Mouse (Mus musculus) limb, embryonic 12.5 days (tissue): ENCODE results near the gene Scn3a. TPM values are rescaled to one million over a fixed set of nuclear protein-coding genes. Genes with fewer than 3 reads are reported as not detected.

Source experiments
- ATAC-seq: fragments of 200-750 bp; cut with Nextera tagmentation; 2 replicates; pipeline ENCODE4 v1.8.0; 2017; ENCODE audit warnings: low read depth, moderate TSS enrichment; ENCODE audit not compliant: insufficient number of reproducible peaks, insufficient read depth, low FRiP score, low TSS enrichment
- H3K27ac ChIP-seq: fragments of 300-500 bp; sonication (generic); 2 replicates; pipeline ENCODE4 v1.5.1; 2016; ENCODE audit warnings: mild to moderate bottlenecking, moderate library complexity
- H3K27me3 ChIP-seq: fragments of 300-500 bp; sonication (generic); 2 replicates; pipeline ENCODE4 v1.6.1; 2016; ENCODE audit warnings: mild to moderate bottlenecking, moderate library complexity
- H3K36me3 ChIP-seq: fragments of 300-500 bp; sonication (generic); 2 replicates; pipeline ENCODE4 v1.6.1; 2016; ENCODE audit warnings: mild to moderate bottlenecking, moderate library complexity
- H3K4me1 ChIP-seq: fragments of 300-500 bp; sonication (generic); replicated peaks from 2 replicates; pipeline ENCODE4 v1.6.1; 2016
- H3K4me2 ChIP-seq: fragments of 300-500 bp; sonication (generic); 2 replicates; pipeline ENCODE4 v1.6.1; 2016; ENCODE audit warnings: mild to moderate bottlenecking, moderate library complexity
- H3K4me3 ChIP-seq: fragments of 300-500 bp; sonication (generic); replicated peaks from 2 replicates; pipeline ENCODE4 v1.5.1; 2016; ENCODE audit warnings: mild to moderate bottlenecking
- H3K9ac ChIP-seq: fragments of 300-500 bp; sonication (generic); replicated peaks from 2 replicates; pipeline ENCODE4 v1.6.1; 2016; ENCODE audit warnings: mild to moderate bottlenecking, moderate library complexity
- H3K9me3 ChIP-seq: fragments of 300-500 bp; sonication (generic); 2 replicates; pipeline ENCODE4 v1.6.1; 2016; ENCODE audit warnings: mild to moderate bottlenecking, moderate library complexity
- WGBS: fragments of 180-500 bp; shearing (Covaris S2); methylation state at CpG from one replicate; pipeline ENCODE4 v1.1.7; 2016; 5-methylcytosine and 5-hydroxymethylcytosine counted together
- polyA plus RNA-seq: library from polyadenylated mRNA; unstranded; fragments of >200 nt; fragmentation: Nextera tagmentation; extraction: Ambion mirVana; gene quantifications from 2 replicates; pipeline ENCODE4 v1.2.1, GENCODE M21; 2016

Scn3a gene
- polyA plus RNA-seq, 1 experiment from 2014 or later, result 2.5 TPM

DNA sequence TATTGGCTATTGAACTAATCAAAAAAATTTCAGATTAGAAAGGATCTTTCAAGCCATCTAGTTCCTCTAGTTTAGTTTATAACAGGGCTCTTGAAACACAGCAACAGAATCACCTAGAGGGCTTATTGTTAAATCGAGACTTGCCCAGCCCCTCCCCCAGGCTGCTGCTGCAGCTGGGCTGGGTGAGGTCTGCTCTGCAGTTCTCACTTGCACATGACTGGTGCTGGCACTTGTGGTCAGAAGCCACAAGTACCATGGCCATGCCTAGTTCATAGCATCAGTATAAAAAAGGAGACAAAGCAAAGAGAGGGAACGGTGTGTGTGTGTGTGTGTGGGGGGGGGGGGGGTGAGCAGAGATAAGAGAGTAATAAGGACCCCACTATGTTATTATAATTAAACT is 15.7 kb downstream of the Scn3a start:
- 0 out of 2 replicates have a peak, but pooled peaks have one; percentile 59 for ATAC-seq
- Histone ChIP-seq H3K27me3 (no peaks in the 10 kb centered on the region), H3K4me1 (0 out of 2 replicates have a peak, but pooled peaks cover 4% of the 10 kb centered on the region), H3K9ac (no peak overlapping the region), H3K4me2 (no peak overlapping the region), H3K27ac (no peak overlapping the region), H3K9me3 (no peaks in the 10 kb centered on the region), H3K36me3 (no peaks in the 10 kb centered on the region), H3K4me3 (no peak overlapping the region)
- WGBS, result 36% methylated on average over 2 of the region's 2 CpGs

DNA sequence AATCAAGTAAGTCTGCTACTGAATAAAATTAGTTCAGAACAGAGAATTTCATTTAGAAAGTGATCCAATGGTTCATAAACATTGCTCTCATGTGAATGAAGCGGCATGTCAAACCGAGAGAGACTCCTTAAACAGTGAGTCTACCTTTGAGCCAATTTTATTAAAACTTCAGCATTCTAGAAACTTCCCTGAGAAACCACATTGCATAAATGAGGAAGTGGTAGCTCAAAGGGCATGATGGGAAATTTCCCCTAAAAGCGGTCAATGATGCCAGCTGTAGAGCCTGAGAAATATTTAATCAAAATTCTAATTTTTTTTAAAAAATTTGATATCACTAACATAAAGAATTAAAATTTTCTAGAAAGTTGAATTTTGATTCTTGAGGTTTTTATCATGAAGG is 16.9 kb downstream of the Scn3a start:
- ATAC-seq, result no peak
- no peak overlapping the region for H3K9ac ChIP-seq
- no peak overlapping the region for H3K27ac ChIP-seq
- H3K36me3 ChIP-seq, result no peaks in the 10 kb centered on the region
- H3K4me1 ChIP-seq, result 0 out of 2 replicates have a peak, but pooled peaks cover 4% of the 10 kb centered on the region
- no peaks in the 10 kb centered on the region for H3K9me3 ChIP-seq
- 91% methylated on average over 3 of the region's 3 CpGs for WGBS
- H3K4me2 ChIP-seq, result no peak overlapping the region
- H3K27me3 ChIP-seq, result no peaks in the 10 kb centered on the region
- H3K4me3 ChIP-seq, result no peak overlapping the region

DNA sequence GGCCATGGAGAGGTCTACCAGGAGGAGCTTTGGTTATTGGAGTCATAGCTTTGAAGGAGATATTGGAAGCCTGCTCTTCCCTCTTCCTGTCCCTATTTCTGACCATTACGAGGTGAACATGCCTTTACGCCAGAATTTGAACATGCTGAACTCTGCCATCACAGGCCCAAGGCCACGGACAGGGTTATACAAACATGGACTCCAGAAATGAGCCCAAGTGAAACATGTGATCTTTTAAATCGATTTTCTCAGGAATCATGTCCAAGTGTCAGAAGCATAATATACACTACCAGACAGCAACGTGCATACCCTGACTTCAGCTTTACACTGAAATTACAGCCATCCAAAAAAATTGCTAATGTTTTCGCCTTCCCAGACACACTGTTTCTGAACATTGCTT is 18.8 kb downstream of the Scn3a start:
- H3K27ac ChIP-seq, result no peak overlapping the region
- 93% methylated on average over 6 of the region's 6 CpGs for WGBS
- no peaks in the 10 kb centered on the region for H3K27me3 ChIP-seq
- H3K9me3 ChIP-seq, result no peaks in the 10 kb centered on the region
- 0 out of 2 replicates have a peak, but pooled peaks cover 4% of the 10 kb centered on the region for H3K4me1 ChIP-seq
- no peaks in the 10 kb centered on the region for H3K36me3 ChIP-seq
- H3K4me3 ChIP-seq, result no peak overlapping the region
- H3K4me2 ChIP-seq, result no peak overlapping the region
- no peak for ATAC-seq
- no peak overlapping the region for H3K9ac ChIP-seq

DNA sequence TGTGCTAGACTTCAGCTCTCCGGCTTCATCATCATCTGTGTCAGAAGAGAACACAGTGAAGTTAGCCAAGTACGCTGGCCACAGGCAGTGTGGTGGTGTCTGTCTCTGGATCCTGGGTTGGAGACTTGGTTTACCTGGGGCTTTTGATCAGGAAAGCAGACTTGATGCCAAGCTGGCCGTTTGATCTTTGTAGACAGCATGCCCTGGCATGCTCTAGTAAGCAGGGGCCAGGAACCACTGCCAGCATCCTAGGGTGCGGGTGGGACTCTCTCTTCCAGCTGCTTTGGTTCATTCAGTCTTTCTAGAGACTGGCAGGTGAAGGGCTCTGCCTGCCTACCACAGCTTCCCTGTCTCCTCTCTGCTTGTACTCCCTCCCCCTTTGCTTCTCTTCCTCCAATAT is 20.1 kb downstream of the Scn3a start:
- 72% methylated on average over 4 of the region's 4 CpGs for WGBS
- Histone ChIP-seq H3K9ac (no peak overlapping the region), H3K27me3 (no peaks in the 10 kb centered on the region), H3K36me3 (no peaks in the 10 kb centered on the region), H3K9me3 (no peaks in the 10 kb centered on the region), H3K4me2 (no peak overlapping the region), H3K4me1 (0 out of 2 replicates have a peak, but pooled peaks cover 4% of the 10 kb centered on the region), H3K27ac (no peak overlapping the region), H3K4me3 (no peak overlapping the region)
- ATAC-seq, result no peak

DNA sequence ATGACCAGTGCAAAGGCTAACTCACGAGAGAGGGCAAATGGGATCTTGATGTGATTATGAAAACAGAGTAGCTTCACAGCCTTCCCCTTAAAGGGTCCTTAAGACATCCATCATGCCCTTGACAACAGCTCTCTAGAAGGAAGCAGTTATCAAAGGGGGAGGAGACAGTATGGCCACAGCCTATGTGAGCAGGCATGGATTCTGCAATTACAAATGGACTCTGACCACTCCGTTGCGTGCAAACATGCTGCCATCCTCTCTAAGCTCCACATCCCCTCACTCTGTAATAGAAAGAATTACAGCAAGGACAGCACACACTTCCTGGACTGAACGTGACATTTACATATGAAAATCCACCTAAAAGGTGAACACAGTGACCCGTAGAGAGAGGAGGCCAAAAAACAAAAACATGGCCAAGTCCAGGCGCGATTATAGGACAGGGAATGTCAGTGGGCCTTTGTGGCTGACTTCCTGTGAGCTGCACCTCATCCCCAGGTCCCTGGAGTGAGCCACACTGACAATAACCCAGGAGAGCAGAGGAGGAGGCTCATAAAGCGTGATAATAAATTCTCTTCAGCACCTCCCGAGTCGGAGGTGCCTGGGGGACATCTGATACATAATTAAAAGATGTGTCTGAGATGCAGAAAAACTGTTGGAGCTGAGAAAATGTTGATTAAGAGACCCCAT is 24.4 kb downstream of the Scn3a start:
- WGBS, result 63% methylated on average over 10 of the region's 10 CpGs
- ATAC-seq, result no peak
- H3K4me2 ChIP-seq, result no peak overlapping the region
- H3K36me3 ChIP-seq, result no peaks in the 10 kb centered on the region
- H3K27me3 ChIP-seq, result no peaks in the 10 kb centered on the region
- H3K4me3 ChIP-seq, result no peak overlapping the region
- no peak overlapping the region for H3K9ac ChIP-seq
- no peak overlapping the region for H3K27ac ChIP-seq
- no peaks in the 10 kb centered on the region for H3K9me3 ChIP-seq
- no peaks in the 10 kb centered on the region for H3K4me1 ChIP-seq

DNA sequence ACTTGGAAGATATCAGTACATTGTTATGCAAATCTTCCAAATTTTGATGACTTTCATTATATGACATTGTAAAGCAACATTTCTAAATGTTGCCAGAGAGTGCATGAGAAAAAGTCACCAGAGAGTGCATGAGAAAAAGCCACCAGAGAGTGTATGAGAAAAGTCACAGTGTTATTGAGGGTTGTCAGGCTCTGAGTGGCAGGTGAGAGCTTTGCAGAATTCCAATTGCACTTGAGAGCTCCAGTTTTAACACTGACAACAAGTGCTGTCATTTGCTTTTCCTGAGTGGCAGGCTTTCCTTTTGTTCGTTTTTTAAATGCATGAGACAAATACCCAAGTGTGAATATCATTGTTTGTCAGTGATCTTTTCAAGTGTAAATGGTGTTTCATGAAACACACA is 25.6 kb downstream of the Scn3a start:
- Histone ChIP-seq H3K4me2 (no peak overlapping the region), H3K9ac (no peak overlapping the region), H3K4me1 (no peaks in the 10 kb centered on the region), H3K9me3 (no peaks in the 10 kb centered on the region), H3K27me3 (no peaks in the 10 kb centered on the region), H3K36me3 (no peaks in the 10 kb centered on the region), H3K27ac (no peak overlapping the region), H3K4me3 (no peak overlapping the region)
- WGBS, result 45% methylated on average over 1 of the region's 1 CpGs
- no peak for ATAC-seq

DNA sequence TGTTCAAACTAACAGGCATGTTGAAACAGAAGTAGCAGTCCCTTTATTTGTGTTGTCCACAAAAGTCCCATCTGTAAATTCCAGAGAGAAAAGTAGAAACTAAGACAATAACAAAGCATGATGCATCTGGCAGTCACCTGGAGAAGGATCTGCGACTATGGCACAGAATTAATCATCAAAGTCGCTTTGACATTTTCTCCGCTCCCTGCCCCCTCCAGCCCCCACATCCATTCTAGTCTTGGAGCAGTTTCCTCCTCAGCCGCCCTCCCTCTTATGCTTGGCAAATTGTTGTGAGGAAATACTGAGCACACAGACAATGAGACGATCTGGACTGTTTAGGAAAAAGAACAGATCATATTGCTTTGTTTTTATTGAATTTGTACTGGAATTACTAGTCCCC is 29.0 kb downstream of the Scn3a start:
- Histone ChIP-seq H3K27me3 (no peaks in the 10 kb centered on the region), H3K27ac (no peak overlapping the region), H3K4me2 (no peak overlapping the region), H3K9ac (no peak overlapping the region), H3K9me3 (no peaks in the 10 kb centered on the region), H3K36me3 (no peaks in the 10 kb centered on the region), H3K4me3 (no peak overlapping the region), H3K4me1 (no peaks in the 10 kb centered on the region)
- WGBS, result 47% methylated on average over 5 of the region's 5 CpGs
- ATAC-seq, result no peak

DNA sequence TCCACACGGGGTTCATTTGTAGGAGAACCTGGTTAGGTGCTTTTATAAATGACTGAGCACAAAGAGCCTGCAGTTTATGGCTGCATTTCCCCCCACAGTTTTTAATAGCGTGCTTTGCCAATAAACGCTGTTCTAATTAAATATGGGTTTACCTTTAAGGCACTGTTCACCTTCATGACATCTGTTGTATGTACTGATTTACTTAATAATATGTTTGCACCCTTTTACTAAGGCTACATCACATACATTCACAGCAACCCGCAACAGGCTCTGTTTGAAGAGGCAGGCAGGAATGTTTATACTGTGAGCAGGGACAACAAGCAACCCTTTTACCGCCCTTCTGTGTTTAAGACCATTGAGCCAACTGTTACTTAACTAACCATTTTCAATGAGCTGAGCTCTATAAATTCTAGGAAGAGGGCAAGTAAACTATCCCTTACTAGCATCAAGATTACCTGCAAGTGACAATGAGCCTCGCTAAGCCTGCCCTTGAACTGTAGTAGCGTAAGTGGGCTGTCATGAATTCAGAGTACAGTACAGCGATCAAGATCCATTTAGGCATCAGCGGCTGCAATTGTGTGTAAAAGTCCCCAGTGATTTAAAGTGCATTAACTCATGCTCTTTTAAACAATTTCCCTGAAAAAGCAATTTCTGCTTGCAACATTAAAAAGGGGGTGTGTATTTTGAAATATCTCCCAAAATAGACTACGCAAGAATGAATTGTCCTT is 35.1 kb downstream of the Scn3a start:
- H3K27me3 ChIP-seq, result no peaks in the 10 kb centered on the region
- no peak overlapping the region for H3K9ac ChIP-seq
- 34% methylated on average over 10 of the region's 10 CpGs for WGBS
- H3K4me1 ChIP-seq, result peaks cover 16% of the 10 kb centered on the region
- no peaks in the 10 kb centered on the region for H3K9me3 ChIP-seq
- H3K4me2 ChIP-seq, result peak overlapping the region; percentile 30
- H3K4me3 ChIP-seq, result no peak overlapping the region
- H3K27ac ChIP-seq, result peak overlapping the region; percentile 56; the same call in 1 of the 2 replicates
- ATAC-seq, result peak; percentile 68; the same call in 1 of the 2 replicates
- H3K36me3 ChIP-seq, result no peaks in the 10 kb centered on the region

DNA sequence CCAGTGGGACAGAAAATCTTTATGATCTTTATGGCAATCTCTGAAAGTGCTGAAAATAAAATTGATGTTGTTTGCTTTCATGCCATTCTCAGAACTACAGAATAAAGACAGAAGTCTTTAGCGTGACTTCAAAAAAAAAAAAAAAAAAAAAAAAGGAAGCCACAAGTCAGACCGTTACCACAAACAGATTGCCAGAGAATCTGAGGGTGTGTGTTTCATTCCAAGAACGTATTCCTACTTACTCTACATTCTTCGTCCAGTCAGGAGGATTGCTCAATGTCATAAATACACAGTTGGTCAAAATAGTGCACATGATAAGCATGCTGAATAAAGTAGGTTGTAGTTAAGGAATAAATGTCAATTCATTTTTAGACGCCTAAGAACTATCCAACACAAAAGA is 38.3 kb downstream of the Scn3a start:
- Histone ChIP-seq H3K9ac (no peak overlapping the region), H3K4me1 (peaks cover 16% of the 10 kb centered on the region), H3K4me2 (no peak overlapping the region), H3K9me3 (no peaks in the 10 kb centered on the region), H3K27me3 (no peaks in the 10 kb centered on the region), H3K36me3 (no peaks in the 10 kb centered on the region), H3K4me3 (no peak overlapping the region), H3K27ac (no peak overlapping the region)
- ATAC-seq, result no peak
- WGBS, result 72% methylated on average over 5 of the region's 5 CpGs

DNA sequence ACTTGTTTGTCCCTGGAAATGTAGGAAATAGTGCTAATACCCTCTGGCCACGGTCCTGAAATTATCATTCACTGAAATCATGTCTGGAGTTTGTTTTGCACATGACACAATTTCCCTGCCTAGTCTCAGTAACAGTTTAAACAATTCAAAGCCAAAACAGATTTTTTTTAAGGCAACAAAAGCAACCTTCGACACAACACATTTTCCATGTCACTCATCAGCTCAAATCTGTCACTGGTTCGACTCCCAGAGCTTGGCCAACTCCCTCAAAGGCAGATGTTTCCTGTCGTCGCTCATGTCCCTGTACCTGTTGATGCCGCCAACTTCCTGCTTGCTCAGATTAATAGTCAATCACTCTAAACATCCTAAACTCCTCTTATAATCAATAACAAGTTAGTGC is 50.7 kb downstream of the Scn3a start:
- Histone ChIP-seq H3K4me1 (no peaks in the 10 kb centered on the region), H3K4me3 (no peak overlapping the region), H3K9ac (no peak overlapping the region), H3K36me3 (no peaks in the 10 kb centered on the region), H3K27ac (no peak overlapping the region), H3K9me3 (no peaks in the 10 kb centered on the region), H3K27me3 (no peaks in the 10 kb centered on the region), H3K4me2 (no peak overlapping the region)
- 72% methylated on average over 6 of the region's 6 CpGs for WGBS
- ATAC-seq, result no peak

DNA sequence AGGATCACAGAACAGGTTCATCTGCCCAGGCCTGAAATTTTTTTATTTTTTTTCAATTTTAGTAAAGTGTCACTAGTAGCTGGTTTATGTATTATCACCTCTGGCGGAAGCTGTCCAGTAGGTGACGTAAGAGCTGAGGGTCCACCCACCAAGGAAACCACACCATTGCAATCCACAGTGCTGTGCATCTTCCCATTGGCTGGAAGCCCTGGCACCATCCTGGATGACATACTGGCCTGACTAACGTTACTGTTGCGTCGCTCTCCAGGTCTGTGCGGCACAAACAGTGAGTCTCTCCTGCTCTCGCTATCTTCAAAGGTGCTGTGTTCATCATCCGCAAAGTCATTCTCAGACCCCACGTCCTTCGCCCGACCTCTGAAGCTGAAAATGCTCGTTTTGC is 59.2 kb downstream of the Scn3a start:
- no peak for ATAC-seq
- H3K9me3 ChIP-seq, result no peaks in the 10 kb centered on the region
- no peak overlapping the region for H3K4me3 ChIP-seq
- 82% methylated on average over 12 of the region's 12 CpGs for WGBS
- no peak overlapping the region for H3K27ac ChIP-seq
- H3K27me3 ChIP-seq, result no peaks in the 10 kb centered on the region
- H3K4me2 ChIP-seq, result no peak overlapping the region
- H3K4me1 ChIP-seq, result no peaks in the 10 kb centered on the region
- no peak overlapping the region for H3K9ac ChIP-seq
- H3K36me3 ChIP-seq, result no peaks in the 10 kb centered on the region
